Mouse (Mus musculus) G1E (cell line): ENCODE measurements around the gene Snrpb. TPM values are rescaled to one million over a fixed set of nuclear protein-coding genes. Genes with fewer than 3 reads are reported as not detected.

Source experiments
- ATAC-seq: 2 replicates; pipeline ENCODE4 v1.8.0; 2016; ENCODE audit warnings: mild to moderate bottlenecking; ENCODE audit not compliant: insufficient number of reproducible peaks, poor library complexity, low FRiP score, severe bottlenecking; ENCODE audit errors: extremely low read depth
- DNase-seq: peaks from one replicate; pipeline ENCODE4 v3.0.0; 2012; ENCODE audit warnings: low spot score
- H3K27me3 ChIP-seq: 2 replicates; pipeline ENCODE4 v1.6.1; 2012; ENCODE audit warnings: mild to moderate bottlenecking, low read length, inconsistent platforms; ENCODE audit not compliant: insufficient read depth
- H3K36me3 ChIP-seq: replicated peaks from 2 replicates; pipeline ENCODE3; 2012; ENCODE audit warnings: mild to moderate bottlenecking, inconsistent platforms
- H3K4me1 ChIP-seq: 2 replicates; pipeline ENCODE4 v1.6.1; 2012; ENCODE audit warnings: low read depth, low read length, inconsistent platforms, mixed read lengths; ENCODE audit not compliant: insufficient read depth
- H3K4me3 ChIP-seq: 2 replicates; pipeline ENCODE4 v1.5.1; 2012; ENCODE audit warnings: low read depth, mild to moderate bottlenecking, inconsistent platforms, low read length, moderate library complexity, mixed read lengths
- H3K9me3 ChIP-seq: replicated peaks from 2 replicates; pipeline ENCODE4 v1.6.1; 2012; ENCODE audit warnings: inconsistent platforms
- CTCF ChIP-seq: IDR thresholded peaks from 2 replicates; pipeline ENCODE4 v1.5.1; 2012; ENCODE audit warnings: low read depth, low read length, inconsistent platforms, mixed read lengths
- GATA1 ChIP-seq: IDR thresholded peaks from 2 replicates; pipeline ENCODE4 v1.6.1; 2012; ENCODE audit warnings: borderline replicate concordance, low read length, inconsistent platforms, mixed read lengths
- GATA2 ChIP-seq: IDR thresholded peaks from 2 replicates; pipeline ENCODE4 v1.6.1; 2012; ENCODE audit warnings: low read depth, low read length, inconsistent platforms, borderline replicate concordance
- POLR2AphosphoS5 ChIP-seq: IDR thresholded peaks from 2 replicates; pipeline ENCODE4 v1.6.1; 2012; ENCODE audit warnings: low read depth, low read length, inconsistent platforms; ENCODE audit not compliant: insufficient replicate concordance
- TAL1 ChIP-seq: conservative IDR thresholded peaks from 2 replicates; pipeline ENCODE4 v1.6.1; 2012; ENCODE audit warnings: low read depth, low read length, inconsistent platforms, mixed read lengths
- polyA plus RNA-seq: library from polyadenylated mRNA; stranded (reverse); fragments of >175 nt; gene quantifications from 2 replicates; pipeline ENCODE4 v1.2.3, GENCODE M21; 2012
- total RNA-seq, 2 experiments: library from RNA; stranded (forward) in 1 of 2; stranded (reverse) in 1 of 2; fragments of 200-1000 nt in 1 of 2; fragments of >200 nt in 1 of 2; fragmentation: Nextera tagmentation in 1 of 2; gene quantifications; 2 replicates each; pipeline ENCODE4 v1.2.3; 2014 to 2017

The Snrpb gene
- total RNA-seq (2014; fragmentation: Nextera tagmentation) (112 and 115 TPM in 2 replicates), total RNA-seq (2017) (252 and 274 TPM in 2 replicates), polyA plus RNA-seq (650 and 707 TPM in 2 replicates)

- H3K27me3 ChIP-seq, result peaks cover 4% of the 10 kb centered on the region
- ATAC-seq, result peak; percentile 79
- H3K4me3 ChIP-seq, result peak within 1 kb of the TSS; percentile 94
- H3K4me1 ChIP-seq, result peaks cover 32% of the 10 kb centered on the region
- TF ChIP-seq TAL1 (no peak), CTCF (no peak), GATA2 (no peak), POLR2AphosphoS5 (no peak), GATA1 (no peak)
- peak; percentile 74 for DNase-seq
- peaks cover 34% of the 10 kb centered on the region for H3K36me3 ChIP-seq
- no peaks in the 10 kb centered on the region for H3K9me3 ChIP-seq
These were observed at the start of gene Snrpb for GRCm38 (mm10) chr2:130178706-130179506. Gene Snrpb, minus strand, starts transcription at chr2:130179403.

- Histone ChIP-seq H3K9me3 (no peaks in the 10 kb centered on the region), H3K36me3 (no peaks in the 10 kb centered on the region), H3K4me3 (no peak overlapping the region), H3K4me1 (no peaks in the 10 kb centered on the region), H3K27me3 (peaks cover 22% of the 10 kb centered on the region)
- DNase-seq (no peak), ATAC-seq (no peak)
- no peak for TF ChIP-seq GATA2
- no peak for TF ChIP-seq TAL1
- no peak for TF ChIP-seq GATA1
- TF ChIP-seq POLR2AphosphoS5, result no peak
- no peak for TF ChIP-seq CTCF
These were observed 32.4 kb upstream of the Snrpb start for GRCm38 (mm10) chr2:130211581-130211980.

- no peaks in the 10 kb centered on the region for H3K4me1 ChIP-seq
- H3K9me3 ChIP-seq, result no peaks in the 10 kb centered on the region
- no peak overlapping the region for H3K4me3 ChIP-seq
- no peak for ATAC-seq
- H3K36me3 ChIP-seq, result no peaks in the 10 kb centered on the region
- no peak for DNase-seq
- TF ChIP-seq CTCF (no peak), GATA2 (no peak)
- H3K27me3 ChIP-seq, result peaks cover 22% of the 10 kb centered on the region
These were observed 30.4 kb upstream of the Snrpb start for GRCm38 (mm10) chr2:130209636-130210035.

- Histone ChIP-seq H3K27me3 (peaks cover 20% of the 10 kb centered on the region), H3K4me3 (no peak overlapping the region), H3K36me3 (no peaks in the 10 kb centered on the region), H3K4me1 (no peaks in the 10 kb centered on the region), H3K9me3 (no peaks in the 10 kb centered on the region)
- TF ChIP-seq TAL1, result no peak
- TF ChIP-seq POLR2AphosphoS5, result no peak
- no peak for TF ChIP-seq GATA1
- no peak for TF ChIP-seq CTCF
- no peak for TF ChIP-seq GATA2
- no peak for ATAC-seq
- no peak for DNase-seq
These were observed 28.8 kb upstream of the Snrpb start for GRCm38 (mm10) chr2:130207996-130208395.

- TF ChIP-seq POLR2AphosphoS5, result no peak
- no peak for TF ChIP-seq TAL1
- TF ChIP-seq GATA1, result no peak
- TF ChIP-seq CTCF, result no peak
- no peak for TF ChIP-seq GATA2
- no peaks in the 10 kb centered on the region for H3K4me1 ChIP-seq
- DNase-seq (no peak), ATAC-seq (no peak)
- peaks cover 20% of the 10 kb centered on the region for H3K27me3 ChIP-seq
- H3K4me3 ChIP-seq, result no peak overlapping the region
- H3K9me3 ChIP-seq, result no peaks in the 10 kb centered on the region
- H3K36me3 ChIP-seq, result no peaks in the 10 kb centered on the region
These were observed 28.2 kb upstream of the Snrpb start for GRCm38 (mm10) chr2:130207376-130207775.

DNA sequence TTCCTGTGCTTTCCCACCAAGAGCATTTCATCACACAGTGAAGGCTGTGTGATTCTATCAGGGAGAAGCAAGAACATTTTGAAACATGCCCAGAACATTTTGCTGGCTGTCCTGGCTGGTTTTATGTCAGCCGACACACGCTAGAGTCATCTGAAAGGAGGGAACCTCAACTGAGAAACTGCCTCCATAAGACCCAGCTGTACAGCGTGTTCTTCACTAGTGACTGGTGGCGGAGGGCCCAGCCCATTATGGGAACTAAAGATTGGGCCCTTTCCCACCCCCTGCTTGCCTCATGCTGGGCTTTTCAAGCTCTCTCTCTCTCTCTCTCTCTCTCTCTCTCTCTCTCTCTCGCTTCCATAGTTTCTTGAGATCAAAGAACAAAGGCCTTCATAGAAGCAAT lies 21.8 kb upstream of the Snrpb start:
- TF ChIP-seq CTCF, result no peak
- no peak for TF ChIP-seq POLR2AphosphoS5
- TF ChIP-seq GATA1, result no peak
- TF ChIP-seq GATA2, result no peak
- TF ChIP-seq TAL1, result no peak
- Histone ChIP-seq H3K4me3 (no peak overlapping the region), H3K36me3 (no peaks in the 10 kb centered on the region), H3K27me3 (0 out of 2 replicates have a peak, but pooled peaks cover 4% of the 10 kb centered on the region), H3K9me3 (no peaks in the 10 kb centered on the region), H3K4me1 (no peaks in the 10 kb centered on the region)
- no peak for DNase-seq
- no peak for ATAC-seq
